Mouse (Mus musculus) ES-Bruce4 (cell line): ENCODE measurements at regions not wholly inside any gene's neighbourhood (a gene's known extent, or its start where the extent isn't known, plus 50 kb on each side); places are given as distances from the start of the nearest gene placed in this dataset.

Experiments used
- H3K27ac ChIP-seq: 2 replicates; pipeline ENCODE4 v1.5.1; 2012; ENCODE audit warnings: low read length, inconsistent platforms; ENCODE audit not compliant: insufficient read depth
- H3K27me3 ChIP-seq: 2 replicates; pipeline ENCODE4 v1.6.1; 2012; ENCODE audit warnings: mild to moderate bottlenecking, low read length, inconsistent platforms; ENCODE audit not compliant: control insufficient read depth, poor library complexity, insufficient read depth, severe bottlenecking
- H3K36me3 ChIP-seq: 2 replicates; pipeline ENCODE4 v1.6.1; 2012; ENCODE audit warnings: inconsistent platforms, mild to moderate bottlenecking, low read length, moderate library complexity; ENCODE audit not compliant: control insufficient read depth, poor library complexity, insufficient read depth, severe bottlenecking
- H3K4me1 ChIP-seq: one replicate; pipeline ENCODE4 v1.8.1; 2011; ENCODE audit warnings: low read length; ENCODE audit not compliant: control insufficient read depth, insufficient read depth
- H3K4me3 ChIP-seq: 2 replicates; pipeline ENCODE4 v1.5.1; 2011; ENCODE audit warnings: low read depth, mild to moderate bottlenecking, low read length
- H3K9ac ChIP-seq: 2 replicates; pipeline ENCODE4 v1.6.1; 2012; ENCODE audit warnings: low read depth, mild to moderate bottlenecking, inconsistent platforms; ENCODE audit not compliant: poor library complexity, severe bottlenecking
- H3K9me3 ChIP-seq: replicated peaks from 2 replicates; pipeline ENCODE4 v1.6.1; 2012; ENCODE audit warnings: mild to moderate bottlenecking, low read length, inconsistent platforms; ENCODE audit not compliant: control insufficient read depth, poor library complexity, insufficient read depth, severe bottlenecking
- CTCF ChIP-seq: IDR thresholded peaks from one replicate; pipeline ENCODE4 v1.8.1; 2011; ENCODE audit warnings: low read depth, low read length
- EP300 ChIP-seq: IDR thresholded peaks from 2 replicates; pipeline ENCODE4 v1.6.1; 2011; ENCODE audit warnings: low read depth, low read length; ENCODE audit not compliant: insufficient read depth
- POLR2A ChIP-seq: IDR thresholded peaks from one replicate; pipeline ENCODE4 v1.8.1; 2011; ENCODE audit warnings: low read length; ENCODE audit not compliant: insufficient read depth

DNA sequence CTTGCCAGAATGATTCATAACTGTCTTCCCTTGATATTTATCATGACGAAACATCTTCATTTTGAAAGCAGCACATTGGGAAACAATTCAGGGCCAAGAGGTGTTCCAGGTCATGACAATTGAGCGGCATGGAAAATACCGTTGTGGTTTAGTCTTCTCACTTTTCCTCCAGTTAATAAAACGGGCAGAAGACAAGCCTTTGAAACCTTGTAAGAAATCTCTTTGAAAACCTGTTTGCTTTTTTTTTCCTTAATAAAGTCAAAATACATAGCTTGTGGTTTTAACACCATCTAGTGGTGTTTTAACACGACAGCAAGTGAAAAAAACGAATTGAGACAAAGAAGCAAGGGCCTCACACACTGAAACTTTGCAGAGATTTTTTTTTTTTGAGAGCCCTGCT, 1389.0 kb upstream of the Acvr2a start:
- Histone ChIP-seq H3K27ac (no peak overlapping the region), H3K9me3 (no peaks in the 10 kb centered on the region), H3K27me3 (no peaks in the 10 kb centered on the region; the same call in 1 of the 2 replicates), H3K36me3 (no peaks in the 10 kb centered on the region), H3K4me1 (no peaks in the 10 kb centered on the region), H3K9ac (no peak overlapping the region), H3K4me3 (no peak overlapping the region)
- TF ChIP-seq EP300: no peak
- no peak for TF ChIP-seq CTCF
- TF ChIP-seq POLR2A: no peak

DNA sequence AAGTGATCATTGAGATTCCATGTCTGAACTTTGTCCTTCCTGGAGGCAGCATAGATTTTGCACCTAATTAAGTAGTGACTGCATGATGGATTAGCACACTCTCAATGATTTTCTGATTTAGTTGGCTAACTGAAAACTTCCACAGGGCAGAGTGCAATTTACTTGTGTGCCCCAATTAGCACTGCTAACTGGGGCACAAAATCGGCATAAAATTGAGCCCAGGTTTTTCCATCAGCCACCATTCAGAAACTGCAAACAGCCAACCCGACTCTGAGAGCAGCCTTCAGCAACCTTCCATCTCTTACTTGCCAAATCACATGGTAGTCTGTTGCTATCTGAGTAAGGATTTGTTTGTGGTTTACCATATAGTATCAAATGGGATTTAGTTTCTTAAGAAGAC, 1384.1 kb upstream of the Acvr2a start:
- no peak overlapping the region for H3K27ac ChIP-seq
- no peaks in the 10 kb centered on the region for H3K9me3 ChIP-seq
- H3K4me3 ChIP-seq: no peak overlapping the region
- no peaks in the 10 kb centered on the region for H3K36me3 ChIP-seq
- no peaks in the 10 kb centered on the region for H3K4me1 ChIP-seq
- TF ChIP-seq POLR2A (no peak), CTCF (no peak), EP300 (no peak)
- no peak overlapping the region for H3K9ac ChIP-seq
- no peaks in the 10 kb centered on the region; the same call in 1 of the 2 replicates for H3K27me3 ChIP-seq

DNA sequence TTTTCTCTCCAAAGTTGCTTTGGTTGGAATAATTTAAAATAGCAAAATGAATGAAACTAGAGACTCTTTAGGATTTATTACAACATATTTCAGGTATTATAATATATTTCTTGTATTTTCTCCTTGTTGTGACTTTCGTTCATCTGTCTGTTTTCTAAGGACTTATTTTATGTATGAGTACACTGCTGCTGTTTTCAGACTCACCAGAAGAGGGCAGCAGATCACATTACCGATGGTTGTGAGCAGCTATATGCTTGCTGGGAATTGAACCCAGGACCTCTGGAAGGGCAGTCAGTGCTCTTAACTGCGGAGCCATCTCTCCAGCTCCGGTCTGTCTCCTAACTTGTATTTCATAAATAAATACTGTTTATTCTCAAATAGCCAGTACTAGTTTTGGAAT, 1347.9 kb upstream of the Acvr2a start:
- H3K4me1 ChIP-seq: no peaks in the 10 kb centered on the region
- no peak overlapping the region for H3K9ac ChIP-seq
- no peaks in the 10 kb centered on the region for H3K9me3 ChIP-seq
- H3K27ac ChIP-seq: no peak overlapping the region
- no peaks in the 10 kb centered on the region for H3K36me3 ChIP-seq
- no peak for TF ChIP-seq POLR2A
- TF ChIP-seq CTCF: peak; percentile 15
- H3K4me3 ChIP-seq: no peak overlapping the region
- no peaks in the 10 kb centered on the region for H3K27me3 ChIP-seq

DNA sequence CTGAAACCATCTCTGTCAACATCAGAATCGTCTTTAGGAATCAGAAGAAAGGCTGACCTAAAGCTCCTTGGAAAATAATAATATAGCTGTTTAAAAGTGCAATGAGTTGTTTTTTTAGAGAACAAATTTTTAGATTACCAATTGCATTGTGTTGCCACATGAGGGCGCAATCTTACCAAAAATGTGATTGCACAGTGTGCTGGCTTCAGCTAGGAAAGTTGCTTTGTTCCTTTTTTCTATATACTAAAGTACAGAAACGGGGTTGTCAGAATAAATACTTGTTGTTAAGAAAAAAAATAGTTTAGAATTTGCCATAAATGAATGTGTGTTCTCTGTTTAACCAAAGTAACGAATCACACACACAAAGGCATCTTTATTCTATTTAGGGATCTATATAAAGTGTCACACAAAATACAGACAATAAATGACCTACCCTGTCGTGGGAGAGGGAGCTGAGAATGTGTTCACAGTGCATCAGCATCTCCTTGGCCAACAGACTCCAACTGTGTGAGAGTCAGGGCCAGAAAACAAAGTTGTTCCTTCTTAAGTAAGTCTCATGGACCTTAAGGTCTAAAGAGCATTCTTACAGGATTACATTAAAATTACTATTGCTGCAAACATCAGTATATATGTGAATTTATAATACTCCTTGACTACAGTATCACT, 1321.9 kb upstream of the Acvr2a start:
- Histone ChIP-seq H3K4me3 (no peak overlapping the region), H3K36me3 (no peaks in the 10 kb centered on the region), H3K9ac (no peak overlapping the region), H3K27me3 (no peaks in the 10 kb centered on the region), H3K27ac (no peak overlapping the region), H3K4me1 (no peaks in the 10 kb centered on the region), H3K9me3 (no peaks in the 10 kb centered on the region)
- no peak for TF ChIP-seq POLR2A
- TF ChIP-seq CTCF: no peak
- TF ChIP-seq EP300: no peak
